Mouse (Mus musculus) kidney, postnatal 25 days (tissue): ENCODE results near the gene Rtp3.

Source experiments
- DNase-seq, 2 experiments: peaks; one replicate each; pipeline ENCODE4 v3.0.0; 2021; ENCODE audit warnings: mixed read lengths in 2 of 2

Gene Rtp3

DNA sequence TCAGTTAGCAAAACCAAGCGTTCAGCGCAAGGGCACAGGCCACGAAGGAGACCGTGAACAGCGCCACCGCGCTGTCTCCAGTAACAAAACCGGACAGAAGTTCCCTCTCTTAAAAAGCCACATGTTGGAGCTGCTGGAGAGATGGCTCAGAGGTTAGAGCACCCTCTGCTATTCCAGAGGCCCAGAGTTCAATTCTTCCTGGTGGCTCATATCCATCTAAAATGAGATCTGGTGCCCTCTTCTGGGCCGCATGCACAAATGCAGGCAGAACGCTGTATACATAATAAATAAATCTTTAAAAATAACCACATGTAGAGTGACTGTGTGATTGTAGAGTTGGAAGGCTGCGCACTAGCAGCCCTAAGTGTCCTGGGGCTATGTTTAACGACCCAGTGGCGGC, 46.1 kb downstream of the Rtp3 start:
- DNase-seq = no peak

DNA sequence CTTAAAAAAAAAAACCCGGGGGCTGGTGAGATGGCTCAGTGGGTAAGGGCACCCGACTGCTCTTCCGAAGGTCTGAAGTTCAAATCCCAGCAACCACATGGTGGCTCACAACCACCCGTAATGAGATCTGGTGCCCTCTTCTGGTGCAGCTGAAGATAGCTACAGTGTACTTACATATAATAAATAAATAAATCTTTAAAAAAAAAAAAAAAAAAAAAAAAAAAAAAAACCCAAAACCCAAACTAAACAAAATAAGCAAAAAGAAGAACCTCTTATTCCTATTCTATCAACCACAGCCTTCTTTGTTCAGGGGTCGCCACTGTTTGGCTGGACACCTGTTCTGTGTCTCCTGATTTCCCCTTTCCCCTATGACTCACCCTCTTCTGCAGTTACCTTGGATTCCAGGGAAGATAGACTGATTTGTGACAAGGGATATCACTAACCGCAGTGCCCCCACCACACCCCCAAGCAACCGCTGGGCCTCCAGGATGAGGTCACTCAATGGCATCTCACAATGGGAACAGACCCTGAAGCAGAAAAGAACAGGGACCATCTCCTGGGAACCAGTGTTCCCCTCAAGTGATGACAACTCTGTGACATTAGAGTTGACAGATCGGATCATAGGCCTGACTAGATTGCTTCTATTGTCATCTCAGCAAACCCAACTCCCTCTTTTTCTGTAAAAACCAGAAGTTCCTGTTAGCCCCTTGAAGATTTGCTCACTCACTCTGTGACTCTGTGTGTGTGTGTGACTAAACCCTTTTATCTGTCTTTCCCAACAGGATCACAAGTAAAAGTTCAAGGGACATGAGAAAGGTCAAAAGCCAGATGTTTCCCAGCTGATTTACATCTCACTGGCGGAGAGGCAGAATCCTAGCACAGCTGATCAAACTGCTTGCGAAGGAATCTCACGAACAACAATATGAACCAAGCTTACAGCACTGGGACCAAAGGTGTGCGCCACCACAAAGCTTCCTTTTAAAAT, 52.6 kb downstream of the Rtp3 start:
- DNase-seq = no peak

DNA sequence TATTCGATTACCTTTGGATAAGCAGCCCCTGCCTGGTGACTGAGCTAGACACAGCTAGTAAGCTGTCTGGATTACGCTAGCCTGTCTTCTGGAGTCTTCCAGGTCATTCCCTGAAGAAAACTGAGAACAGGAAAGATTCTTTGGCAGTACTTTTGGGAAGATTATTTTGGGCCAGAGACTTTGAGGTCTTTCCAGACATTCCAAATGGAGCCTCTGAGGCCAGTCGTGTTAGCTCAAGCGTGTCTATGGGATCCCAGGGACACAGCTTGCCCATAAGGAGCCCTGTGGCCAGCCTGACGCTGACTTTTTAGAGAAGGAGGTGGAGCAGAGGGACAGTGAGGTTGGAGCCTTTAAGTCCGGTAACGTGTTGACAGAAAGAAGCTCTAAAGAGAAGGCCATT, 54.4 kb downstream of the Rtp3 start:
- no peak for DNase-seq
